Mouse (Mus musculus): ENCODE results near the gene Ttc28. TPM values are rescaled to one million over a fixed set of nuclear protein-coding genes. Genes with fewer than 3 reads are reported as not detected.

The Ttc28 gene
- polyA plus RNA-seq, 1 experiment from 2014 or later: 17.6 TPM

GRCm38 (mm10) chr5:111012064-111012463 is 132.5 kb downstream of the Ttc28 start:
- no peak overlapping the region for H3K4me3 ChIP-seq
- 70% methylated on average over 11 of the region's 11 CpGs for WGBS
- no peak overlapping the region for H3K9ac ChIP-seq
- H3K4me2 ChIP-seq: no peak overlapping the region
- H3K27me3 ChIP-seq: no peaks in the 10 kb centered on the region
- 0 out of 2 replicates have a peak, but pooled peaks cover 9% of the 10 kb centered on the region for H3K9me3 ChIP-seq
- H3K27ac ChIP-seq: no peak overlapping the region
- H3K36me3 ChIP-seq: peaks cover 12% of the 10 kb centered on the region
- H3K4me1 ChIP-seq: peaks cover 43% of the 10 kb centered on the region
- no peak for ATAC-seq (ENCODE audit: insufficient number of reproducible peaks, insufficient read depth, low FRiP score, low TSS enrichment, low read depth)

- Histone ChIP-seq H3K9ac (no peak overlapping the region), H3K27ac (no peak overlapping the region), H3K27me3 (no peaks in the 10 kb centered on the region), H3K9me3 (0 out of 2 replicates have a peak, but pooled peaks cover 9% of the 10 kb centered on the region), H3K4me1 (peaks cover 41% of the 10 kb centered on the region), H3K4me3 (no peak overlapping the region), H3K36me3 (peaks cover 12% of the 10 kb centered on the region), H3K4me2 (no peak overlapping the region)
- ATAC-seq (ENCODE audit: insufficient number of reproducible peaks, insufficient read depth, low FRiP score, low TSS enrichment, low read depth): no peak
- 61% methylated on average over 7 of the region's 7 CpGs for WGBS
Measured at GRCm38 (mm10) chr5:111012587-111012986, 133.0 kb downstream of the Ttc28 start.

- H3K36me3 ChIP-seq: peaks cover 9% of the 10 kb centered on the region
- no peak for ATAC-seq (ENCODE audit: insufficient number of reproducible peaks, insufficient read depth, low FRiP score, low TSS enrichment, low read depth)
- H3K4me2 ChIP-seq: no peak overlapping the region
- WGBS: 86% methylated on average over 4 of the region's 4 CpGs
- no peaks in the 10 kb centered on the region for H3K27me3 ChIP-seq
- no peak overlapping the region for H3K27ac ChIP-seq
- H3K4me1 ChIP-seq: peaks cover 40% of the 10 kb centered on the region
- no peak overlapping the region for H3K4me3 ChIP-seq
- no peak overlapping the region for H3K9ac ChIP-seq
- 0 out of 2 replicates have a peak, but pooled peaks cover 7% of the 10 kb centered on the region for H3K9me3 ChIP-seq
Measured at GRCm38 (mm10) chr5:111014960-111015359, 135.4 kb downstream of the Ttc28 start.

- Histone ChIP-seq H3K4me2 (no peak overlapping the region), H3K4me1 (peaks cover 23% of the 10 kb centered on the region), H3K27me3 (no peaks in the 10 kb centered on the region), H3K9me3 (0 out of 2 replicates have a peak, but pooled peaks cover 7% of the 10 kb centered on the region), H3K27ac (no peak overlapping the region), H3K9ac (no peak overlapping the region), H3K4me3 (no peak overlapping the region), H3K36me3 (peaks cover 7% of the 10 kb centered on the region)
- no peak for ATAC-seq (ENCODE audit: insufficient number of reproducible peaks, insufficient read depth, low FRiP score, low TSS enrichment, low read depth)
- 60% methylated on average over 4 of the region's 4 CpGs for WGBS
Measured at GRCm38 (mm10) chr5:111017319-111017718, 137.7 kb downstream of the Ttc28 start.

DNA sequence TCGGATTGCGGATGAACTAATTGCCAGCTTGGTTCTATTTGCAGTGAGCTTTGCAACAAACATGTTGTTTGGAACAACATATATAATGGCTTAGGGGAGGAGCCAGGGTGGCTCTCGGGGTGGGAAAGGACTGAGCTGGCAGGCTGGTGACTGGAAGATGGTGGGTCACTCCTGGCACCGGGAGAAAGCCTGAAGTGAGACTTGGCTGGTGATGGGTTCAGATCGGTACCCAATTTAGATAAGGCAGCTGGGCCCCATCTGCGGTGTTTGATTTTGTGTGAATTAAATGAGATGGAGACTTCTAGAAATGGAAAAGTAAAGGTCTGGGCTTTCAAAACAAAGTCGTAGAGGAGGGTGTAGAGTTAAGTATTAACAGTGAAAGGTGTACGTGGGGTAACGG is 142.7 kb downstream of the Ttc28 start:
- H3K36me3 ChIP-seq: no peaks in the 10 kb centered on the region
- H3K27ac ChIP-seq: no peak overlapping the region
- no peak for ATAC-seq (ENCODE audit: insufficient number of reproducible peaks, insufficient read depth, low FRiP score, low TSS enrichment, low read depth)
- no peak overlapping the region for H3K4me3 ChIP-seq
- H3K9ac ChIP-seq: no peak overlapping the region
- H3K4me1 ChIP-seq: peaks cover 44% of the 10 kb centered on the region
- H3K27me3 ChIP-seq: no peaks in the 10 kb centered on the region
- WGBS: 89% methylated on average over 9 of the region's 9 CpGs
- no peaks in the 10 kb centered on the region for H3K9me3 ChIP-seq
- H3K4me2 ChIP-seq: no peak overlapping the region

DNA sequence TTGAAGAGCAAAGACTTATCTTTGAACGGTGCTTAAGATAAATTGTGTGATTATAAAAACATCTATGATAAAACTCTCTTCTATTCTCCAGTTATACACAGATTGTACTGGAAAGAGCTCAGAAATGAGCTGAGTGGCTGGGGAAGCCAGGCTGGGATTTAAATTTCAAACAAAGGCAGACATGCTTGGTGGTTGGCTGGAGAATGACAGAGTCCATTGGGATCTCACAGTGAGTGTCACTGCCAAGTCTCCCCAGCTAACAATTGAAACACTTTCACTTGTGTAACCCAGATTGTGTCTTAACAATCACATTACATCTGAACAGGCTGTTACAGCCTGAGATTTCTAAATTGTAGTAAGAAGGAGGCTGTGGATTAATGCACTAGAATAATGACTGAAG is 143.3 kb downstream of the Ttc28 start:
- ATAC-seq (ENCODE audit: insufficient number of reproducible peaks, insufficient read depth, low FRiP score, low TSS enrichment, low read depth): no peak
- Histone ChIP-seq H3K9ac (no peak overlapping the region), H3K27me3 (no peaks in the 10 kb centered on the region), H3K36me3 (no peaks in the 10 kb centered on the region), H3K27ac (no peak overlapping the region), H3K4me1 (peaks cover 50% of the 10 kb centered on the region), H3K4me3 (no peak overlapping the region), H3K4me2 (no peak overlapping the region), H3K9me3 (no peaks in the 10 kb centered on the region)
- WGBS: 75% methylated on average over 1 of the region's 1 CpGs

DNA sequence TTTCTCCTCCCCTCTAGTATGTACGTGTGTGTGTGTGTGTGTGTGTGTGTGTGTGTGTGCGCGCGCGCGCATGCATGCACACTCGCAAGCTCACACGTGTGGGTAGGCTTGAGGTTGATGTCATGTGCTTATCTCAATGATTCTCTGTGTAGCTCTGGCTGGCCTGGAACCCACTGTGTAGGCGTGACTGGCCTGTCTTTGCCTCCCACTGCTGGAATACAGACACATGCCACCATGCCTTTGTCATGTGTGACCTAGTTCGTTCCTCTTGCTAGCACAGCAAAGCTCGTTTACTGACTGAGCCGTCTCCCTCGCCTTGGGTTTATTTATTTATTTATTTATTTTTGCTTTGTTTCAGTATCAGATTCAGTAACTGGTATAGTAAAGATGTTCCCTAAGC is 145.0 kb downstream of the Ttc28 start:
- peaks cover 51% of the 10 kb centered on the region for H3K4me1 ChIP-seq
- H3K9me3 ChIP-seq: no peaks in the 10 kb centered on the region
- no peak overlapping the region for H3K9ac ChIP-seq
- H3K36me3 ChIP-seq: no peaks in the 10 kb centered on the region
- no peak overlapping the region for H3K4me2 ChIP-seq
- WGBS: 83% methylated on average over 13 of the region's 13 CpGs
- H3K27ac ChIP-seq: no peak overlapping the region
- H3K27me3 ChIP-seq: no peaks in the 10 kb centered on the region
- ATAC-seq (ENCODE audit: insufficient number of reproducible peaks, insufficient read depth, low FRiP score, low TSS enrichment, low read depth): no peak
- H3K4me3 ChIP-seq: no peak overlapping the region

DNA sequence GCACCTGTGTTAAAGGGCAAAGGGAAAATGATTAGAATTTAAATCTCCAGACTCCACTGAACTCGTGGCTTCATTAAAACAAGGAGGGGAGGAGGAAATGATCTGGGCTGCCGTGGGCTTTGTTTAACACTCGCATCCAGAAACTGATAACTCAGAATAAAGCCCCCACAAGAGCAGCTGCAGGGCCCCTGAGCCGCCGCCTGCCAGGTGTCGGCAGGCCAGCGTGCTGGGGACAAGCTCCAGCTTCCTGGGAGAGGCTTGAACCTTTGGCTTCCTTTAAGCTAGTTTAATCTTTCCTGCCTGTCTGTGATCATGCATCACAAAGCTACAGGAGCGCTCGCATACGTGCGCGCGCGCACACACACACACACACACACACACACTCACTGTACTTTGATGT is 145.9 kb downstream of the Ttc28 start:
- H3K27me3 ChIP-seq: no peaks in the 10 kb centered on the region
- H3K9me3 ChIP-seq: no peaks in the 10 kb centered on the region
- H3K4me3 ChIP-seq: no peak overlapping the region
- 46% methylated on average over 14 of the region's 14 CpGs for WGBS
- no peak overlapping the region; the same call in 1 of the 2 replicates for H3K27ac ChIP-seq
- no peaks in the 10 kb centered on the region for H3K36me3 ChIP-seq
- H3K4me1 ChIP-seq: peaks cover 51% of the 10 kb centered on the region
- no peak overlapping the region for H3K9ac ChIP-seq
- H3K4me2 ChIP-seq: no peak overlapping the region
- no peak for ATAC-seq (ENCODE audit: insufficient number of reproducible peaks, insufficient read depth, low FRiP score, low TSS enrichment, low read depth)

DNA sequence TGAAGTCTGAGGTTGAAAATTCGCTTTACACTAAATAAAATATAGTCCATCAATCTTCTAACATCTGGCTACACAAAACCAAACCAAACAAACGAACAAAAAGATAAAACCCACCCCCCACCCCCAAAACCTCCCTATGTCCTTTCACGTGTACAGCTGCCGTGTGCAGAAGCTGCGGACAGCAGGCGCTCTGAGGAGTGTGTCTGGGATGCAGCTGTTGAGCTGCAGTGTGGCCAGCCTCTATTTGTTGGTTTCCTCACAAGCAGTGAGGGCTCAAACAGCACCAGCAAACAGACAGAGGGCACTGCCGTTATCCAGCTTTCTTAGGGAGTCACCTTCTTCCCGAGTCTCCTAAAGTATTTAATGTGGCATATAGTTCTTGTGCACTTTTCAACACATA is 146.6 kb downstream of the Ttc28 start:
- Histone ChIP-seq H3K4me2 (no peak overlapping the region), H3K27ac (no peak overlapping the region), H3K4me1 (peaks cover 51% of the 10 kb centered on the region), H3K9ac (no peak overlapping the region), H3K4me3 (no peak overlapping the region), H3K27me3 (no peaks in the 10 kb centered on the region), H3K36me3 (no peaks in the 10 kb centered on the region), H3K9me3 (no peaks in the 10 kb centered on the region)
- ATAC-seq (ENCODE audit: insufficient number of reproducible peaks, insufficient read depth, low FRiP score, low TSS enrichment, low read depth): no peak
- 54% methylated on average over 8 of the region's 8 CpGs for WGBS

GRCm38 (mm10) chr5:111028340-111028739 is 148.7 kb downstream of the Ttc28 start:
- Histone ChIP-seq H3K4me3 (no peak overlapping the region), H3K27me3 (no peaks in the 10 kb centered on the region), H3K9ac (no peak overlapping the region), H3K36me3 (no peaks in the 10 kb centered on the region), H3K4me1 (peaks cover 56% of the 10 kb centered on the region), H3K9me3 (no peaks in the 10 kb centered on the region), H3K27ac (no peak overlapping the region), H3K4me2 (no peak overlapping the region)
- WGBS: 62% methylated on average over 4 of the region's 4 CpGs
- ATAC-seq (ENCODE audit: insufficient number of reproducible peaks, insufficient read depth, low FRiP score, low TSS enrichment, low read depth): no peak

DNA sequence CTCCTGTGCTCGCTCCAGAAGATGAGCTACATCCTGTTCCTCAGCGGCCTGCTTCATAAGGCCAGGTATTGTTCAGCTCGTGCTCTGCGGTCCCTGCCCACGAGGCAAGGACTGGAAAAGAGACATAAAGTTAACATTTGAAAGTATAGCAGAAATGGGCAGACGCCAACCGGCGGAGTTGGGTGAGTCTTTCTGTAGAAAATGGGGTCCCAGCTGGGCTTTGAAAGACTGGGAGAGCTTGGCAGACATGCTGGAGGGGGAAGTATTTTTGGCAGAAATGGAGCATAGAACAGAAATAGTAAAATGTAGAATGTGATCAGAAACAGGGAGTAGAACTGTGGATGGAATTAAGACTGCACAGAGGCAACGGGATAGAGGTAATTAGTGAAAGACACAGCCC is 149.3 kb downstream of the Ttc28 start:
- H3K4me2 ChIP-seq: no peak overlapping the region
- H3K36me3 ChIP-seq: no peaks in the 10 kb centered on the region
- no peaks in the 10 kb centered on the region for H3K9me3 ChIP-seq
- H3K27me3 ChIP-seq: no peaks in the 10 kb centered on the region
- ATAC-seq (ENCODE audit: insufficient number of reproducible peaks, insufficient read depth, low FRiP score, low TSS enrichment, low read depth): no peak
- H3K4me1 ChIP-seq: peaks cover 50% of the 10 kb centered on the region
- H3K4me3 ChIP-seq: no peak overlapping the region
- no peak overlapping the region for H3K9ac ChIP-seq
- 74% methylated on average over 9 of the region's 9 CpGs for WGBS
- no peak overlapping the region for H3K27ac ChIP-seq

GRCm38 (mm10) chr5:111032687-111033295 is 153.2 kb downstream of the Ttc28 start:
- Histone ChIP-seq H3K27me3 (no peaks in the 10 kb centered on the region), H3K36me3 (no peaks in the 10 kb centered on the region), H3K4me3 (no peak overlapping the region), H3K9ac (no peak overlapping the region), H3K4me1 (peaks cover 31% of the 10 kb centered on the region), H3K27ac (no peak overlapping the region), H3K9me3 (no peaks in the 10 kb centered on the region), H3K4me2 (no peak overlapping the region)
- WGBS: 68% methylated on average over 10 of the region's 10 CpGs
- ATAC-seq (ENCODE audit: insufficient number of reproducible peaks, insufficient read depth, low FRiP score, low TSS enrichment, low read depth): no peak

All from embryonic facial prominence, embryonic 13.5 days (tissue).